Mouse (Mus musculus) kidney, adult 8-10 months (tissue): ENCODE measurements around the gene Six2.
A peak's percentile ranks its signal among the peaks of the same experiment; 100 is the strongest.

Source experiments
- DNase-seq, 2 experiments: peaks; one replicate each; pipeline ENCODE4 v3.0.0; 2022

The Six2 gene

GRCm38 (mm10) chr17:85645718-85646665 is 42.1 kb downstream of the Six2 start:
- DNase-seq = peak in 1 of 2 experiments; percentile 26

- DNase-seq = no peak
Observed at GRCm38 (mm10) chr17:85645312-85645711, 42.8 kb downstream of the Six2 start.

DNA sequence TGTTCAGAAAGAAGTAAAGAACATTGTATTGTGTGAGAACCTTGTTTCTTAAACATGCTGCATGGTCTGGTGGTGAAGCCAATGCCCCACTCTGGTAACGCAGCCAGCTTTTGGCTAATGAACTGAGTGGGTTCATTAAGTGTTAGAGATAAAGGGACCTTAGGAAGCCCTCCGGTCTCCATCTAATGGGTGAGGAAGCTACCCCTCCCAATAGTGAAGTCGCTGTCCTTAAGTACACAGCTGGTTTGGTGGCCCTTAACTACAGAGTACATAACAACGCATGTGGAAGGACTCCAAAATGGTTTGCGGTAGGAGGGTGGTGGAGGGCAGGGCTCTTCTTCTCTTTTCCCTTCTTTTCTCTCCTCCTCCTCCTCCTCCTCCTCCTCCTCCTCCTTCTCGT is 50.2 kb downstream of the Six2 start:
- DNase-seq = no peak
